Mouse (Mus musculus) C2C12 (cell line): ENCODE results near the gene Eef1a1.

ENCODE experiments used
- CEBPB ChIP-seq: IDR thresholded peaks from one replicate; pipeline ENCODE4 v1.6.1; 2011; ENCODE audit warnings: low read depth, mild to moderate bottlenecking, control low read depth, moderate library complexity
- CTCF ChIP-seq: IDR thresholded peaks from one replicate; pipeline ENCODE4 v1.5.1; 2011; ENCODE audit not compliant: control insufficient read depth, insufficient read depth, insufficient read length
- MYOG ChIP-seq: IDR thresholded peaks from one replicate; pipeline ENCODE4 v1.6.1; 2011; ENCODE audit not compliant: control insufficient read depth, insufficient read length; ENCODE audit errors: extremely low read depth

- TF ChIP-seq MYOG (no peak), CTCF (no peak), CEBPB (no peak)
These were observed 49.5 kb upstream of the Eef1a1 start for GRCm38 (mm10) chr9:78538421-78538820.
